Mouse (Mus musculus) megakaryocyte, embryonic 14.5 days (primary cell): ENCODE measurements around the gene Ubap2.

Experiments
- FLI1 ChIP-seq: IDR thresholded peaks from 2 replicates; pipeline ENCODE4 v1.6.1; 2012; ENCODE audit warnings: low read length, inconsistent platforms, mixed read lengths
- GATA1 ChIP-seq: IDR thresholded peaks from 3 replicates; pipeline ENCODE4 v1.6.1; 2012; ENCODE audit warnings: mixed read lengths, low read length, inconsistent platforms, borderline replicate concordance

DNA sequence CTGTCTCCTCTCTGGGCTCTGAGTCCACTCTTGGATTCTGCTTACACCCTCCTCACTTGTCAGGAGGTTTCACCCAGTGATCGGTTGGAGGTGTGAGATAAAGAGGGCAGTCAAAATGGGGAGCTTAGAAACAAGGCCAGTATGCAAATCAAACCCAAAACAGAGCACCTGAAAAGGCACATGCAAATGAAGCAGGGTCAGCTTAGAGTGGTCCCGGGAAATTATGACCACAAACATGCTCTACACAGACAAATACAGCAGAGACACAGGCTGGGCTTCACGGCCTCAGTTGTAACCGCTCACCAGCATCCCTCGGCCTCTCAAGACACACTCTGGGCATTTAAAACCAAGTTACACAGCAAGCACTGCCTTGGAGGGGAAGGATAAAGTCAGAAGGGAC lies 24.0 kb upstream of the Ubap2 start:
- TF ChIP-seq GATA1 (no peak), FLI1 (no peak)
